Mouse (Mus musculus) heart, postnatal 4 days (tissue): ENCODE results near the gene Defb28. TPM values are rescaled to one million over a fixed set of nuclear protein-coding genes. Genes with fewer than 3 reads are reported as not detected.

ENCODE experiments used
- DNase-seq: peaks from one replicate; pipeline ENCODE4 v3.0.0; 2021
- total RNA-seq, 2 experiments: library from RNA; stranded (reverse); gene quantifications; 2 replicates each; pipeline ENCODE4 v1.2.3; 2021

The Defb28 gene
- total RNA-seq, 2 experiments from 2014 or later = not detected

- DNase-seq = no peak
Measured at GRCm38 (mm10) chr2:152569881-152570280, 51.8 kb downstream of the Defb28 start.

- DNase-seq = no peak
Measured at GRCm38 (mm10) chr2:152570313-152570712, 52.3 kb downstream of the Defb28 start.

Other genes starting within 250 kb of the Defb28 start
- gene Tbc1d20, start 224.4 kb upstream of the Defb28 start, total RNA-seq = 10 to 100 TPM; 54.4 to 65.8 TPM
- 10 to 100 TPM; 70.5 to 75.6 TPM for gene Rbck1, start 185.6 kb upstream of the Defb28 start, total RNA-seq
- gene Trib3, start 174.2 kb upstream of the Defb28 start, total RNA-seq = 1 to 10 TPM; 2.9 TPM
- gene Nrsn2, start 141.6 kb upstream of the Defb28 start, total RNA-seq = not detected
- 10 to 100 TPM; 42.3 to 42.6 TPM for gene Sox12, start 120.2 kb upstream of the Defb28 start, total RNA-seq
- gene Zcchc3, start 103.2 kb upstream of the Defb28 start, total RNA-seq = 10 to 100 TPM; 24.9 to 27.4 TPM
- gene 6820408C15Rik, start 102.7 kb upstream of the Defb28 start, total RNA-seq = 1 to 10 TPM; 3.8 to 4.0 TPM
- gene Defb23, start 53.6 kb upstream of the Defb28 start, total RNA-seq = not detected
- not detected for gene Defb20, start 41.2 kb upstream of the Defb28 start, total RNA-seq
- not detected for gene Defb22, start 28.1 kb upstream of the Defb28 start, total RNA-seq
- not detected for gene Defb26, start 6.6 kb upstream of the Defb28 start, total RNA-seq
- not detected for gene Defb29, start 21.8 kb downstream of the Defb28 start, total RNA-seq
- gene Gm17416, start 51.1 kb downstream of the Defb28 start, total RNA-seq = not detected
- not detected for gene Defb21, start 54.5 kb downstream of the Defb28 start, total RNA-seq
- not detected for gene Defb19, start 62.1 kb downstream of the Defb28 start, total RNA-seq
- not detected for gene Defb45, start 81.1 kb downstream of the Defb28 start, total RNA-seq
- gene Defb36, start 86.1 kb downstream of the Defb28 start, total RNA-seq = not detected
- gene Defb25, start 104.8 kb downstream of the Defb28 start, total RNA-seq = not detected
- gene Rem1, start 108.7 kb downstream of the Defb28 start, total RNA-seq = 10 to 100 TPM; 13.5 to 13.9 TPM
- gene H13, start 151.2 kb downstream of the Defb28 start, total RNA-seq = 10 to 100 TPM; 54.1 to 54.2 TPM
- gene Mcts2, start 168.8 kb downstream of the Defb28 start, total RNA-seq = 10 to 100 TPM; 19.9 to 20.2 TPM
- 10 to 100 TPM; 71.8 to 76.6 TPM for gene Id1, start 218.0 kb downstream of the Defb28 start, total RNA-seq
- 10 to 100 TPM; 13.7 to 15.1 TPM for gene Cox4i2, start 235.9 kb downstream of the Defb28 start, total RNA-seq